Mouse (Mus musculus): ENCODE measurements around the gene Ankef1.

- TF ChIP-seq CTCF (IDR thresholded peaks at IDR 0.05) (peak; percentile 72), POLR2A (IDR thresholded peaks at IDR 0.05; ENCODE audit: insufficient read depth, low read depth, low read length) (no peak)
These were observed 94.7 kb downstream of the Ankef1 start for GRCm38 (mm10) chr2:136596451-136596850.
